Mouse (Mus musculus) olfactory bulb, adult 2 months (tissue): ENCODE data around the gene Primpol. TPM values are rescaled to one million over a fixed set of nuclear protein-coding genes. Genes with fewer than 3 reads are reported as not detected.

Experiments
- H3K27ac ChIP-seq: fragments of 200-500 bp; 2 replicates; pipeline ENCODE4 v1.5.1; 2012; ENCODE audit warnings: low read depth, low read length; ENCODE audit not compliant: insufficient read depth
- H3K4me1 ChIP-seq: fragments of 200-500 bp; 2 replicates; pipeline ENCODE4 v1.6.1; 2012; ENCODE audit warnings: low read length; ENCODE audit not compliant: control insufficient read depth, insufficient read depth
- H3K4me3 ChIP-seq: fragments of 200-500 bp; 2 replicates; pipeline ENCODE4 v1.5.1; 2012; ENCODE audit warnings: mild to moderate bottlenecking, low read depth, low read length, moderate library complexity; ENCODE audit not compliant: insufficient read depth
- CTCF ChIP-seq: fragments of 200-500 bp; IDR thresholded peaks from 2 replicates; pipeline ENCODE4 v1.5.1; 2012; ENCODE audit warnings: low read depth, mild to moderate bottlenecking, low read length, moderate library complexity; ENCODE audit not compliant: insufficient read depth
- POLR2A ChIP-seq: fragments of 200-500 bp; IDR thresholded peaks from 2 replicates; pipeline ENCODE4 v1.6.1; 2012; ENCODE audit warnings: mild to moderate bottlenecking, low read depth, low read length, moderate library complexity; ENCODE audit not compliant: insufficient read depth
- WGBS: fragments of 180-500 bp; shearing (Covaris S2); methylation state at CpG from one replicate; pipeline ENCODE4 v1.1.7; 2018; 5-methylcytosine and 5-hydroxymethylcytosine counted together
- polyA plus RNA-seq: library from polyadenylated mRNA; stranded (reverse); fragments of >200 nt; gene quantifications from 2 replicates; pipeline ENCODE4 v1.2.4, GENCODE M21; 2012; ENCODE audit warnings: low replicate concordance; ENCODE audit not compliant: missing spikeins, insufficient read depth, insufficient read length

Gene Primpol
- polyA plus RNA-seq, 1 experiment: not detected

- Histone ChIP-seq H3K27ac (peak overlapping the region; percentile 96), H3K4me3 (no peak overlapping the region), H3K4me1 (peaks cover 10% of the 10 kb centered on the region)
- WGBS: 26% methylated on average over 4 of the region's 4 CpGs
- TF ChIP-seq POLR2A (no peak), CTCF (no peak)
These were observed 4.1 kb downstream of the Primpol start for GRCm38 (mm10) chr8:46612913-46613312.

- Histone ChIP-seq H3K4me3 (no peak overlapping the region), H3K4me1 (peaks cover 10% of the 10 kb centered on the region), H3K27ac (no peak overlapping the region)
- TF ChIP-seq POLR2A: no peak
- TF ChIP-seq CTCF: no peak
- 90% methylated on average over 8 of the region's 8 CpGs for WGBS
These were observed 5.5 kb downstream of the Primpol start for GRCm38 (mm10) chr8:46611557-46611956.

GRCm38 (mm10) chr8:46606930-46607329 lies 10.1 kb downstream of the Primpol start:
- TF ChIP-seq POLR2A (no peak), CTCF (no peak)
- H3K4me3 ChIP-seq: no peak overlapping the region
- 88% methylated on average over 1 of the region's 1 CpGs for WGBS

GRCm38 (mm10) chr8:46603587-46603986 lies 13.4 kb downstream of the Primpol start:
- Histone ChIP-seq H3K4me1 (no peaks in the 10 kb centered on the region), H3K27ac (no peak overlapping the region), H3K4me3 (no peak overlapping the region)
- no peak for TF ChIP-seq CTCF
- WGBS: 86% methylated on average over 5 of the region's 5 CpGs

More at GRCm38 (mm10) chr8:46606930-46607329, 10.1 kb downstream of the Primpol start:
- Histone ChIP-seq H3K4me1 (peaks cover 2% of the 10 kb centered on the region; the same call in 1 of the 2 replicates), H3K27ac (no peak overlapping the region)

GRCm38 (mm10) chr8:46600959-46601707 lies 15.9 kb downstream of the Primpol start:
- no peak for TF ChIP-seq CTCF
- no peak for TF ChIP-seq POLR2A
- Histone ChIP-seq H3K4me1 (no peaks in the 10 kb centered on the region), H3K27ac (no peak overlapping the region), H3K4me3 (no peak overlapping the region)
- 60% methylated on average over 10 of the region's 10 CpGs for WGBS

- WGBS: 73% methylated on average over 7 of the region's 7 CpGs
These were observed 17.6 kb downstream of the Primpol start for GRCm38 (mm10) chr8:46599314-46599904.

GRCm38 (mm10) chr8:46598753-46599152 lies 18.3 kb downstream of the Primpol start:
- TF ChIP-seq POLR2A: no peak
- no peak for TF ChIP-seq CTCF
- Histone ChIP-seq H3K4me3 (no peak overlapping the region), H3K4me1 (no peaks in the 10 kb centered on the region), H3K27ac (no peak overlapping the region)
- 93% methylated on average over 5 of the region's 5 CpGs for WGBS

More at GRCm38 (mm10) chr8:46599314-46599904, 17.6 kb downstream of the Primpol start:
- no peak for TF ChIP-seq CTCF
- TF ChIP-seq POLR2A: no peak
- Histone ChIP-seq H3K4me3 (no peak overlapping the region), H3K4me1 (no peaks in the 10 kb centered on the region), H3K27ac (no peak overlapping the region)

- H3K4me3 ChIP-seq: no peak overlapping the region
- TF ChIP-seq CTCF (no peak), POLR2A (no peak)
- no peaks in the 10 kb centered on the region for H3K4me1 ChIP-seq
- 96% methylated on average over 2 of the region's 2 CpGs for WGBS
- no peak overlapping the region for H3K27ac ChIP-seq
These were observed 18.9 kb downstream of the Primpol start for GRCm38 (mm10) chr8:46598114-46598513.

GRCm38 (mm10) chr8:46597411-46597810 lies 19.6 kb downstream of the Primpol start:
- 93% methylated on average over 2 of the region's 2 CpGs for WGBS
- H3K27ac ChIP-seq: no peak overlapping the region
- no peak for TF ChIP-seq CTCF
- TF ChIP-seq POLR2A: no peak
- no peak overlapping the region for H3K4me3 ChIP-seq
- H3K4me1 ChIP-seq: no peaks in the 10 kb centered on the region
